7 mouse cellular contexts compared by ENCODE assay signal in the genomic region with DNA sequence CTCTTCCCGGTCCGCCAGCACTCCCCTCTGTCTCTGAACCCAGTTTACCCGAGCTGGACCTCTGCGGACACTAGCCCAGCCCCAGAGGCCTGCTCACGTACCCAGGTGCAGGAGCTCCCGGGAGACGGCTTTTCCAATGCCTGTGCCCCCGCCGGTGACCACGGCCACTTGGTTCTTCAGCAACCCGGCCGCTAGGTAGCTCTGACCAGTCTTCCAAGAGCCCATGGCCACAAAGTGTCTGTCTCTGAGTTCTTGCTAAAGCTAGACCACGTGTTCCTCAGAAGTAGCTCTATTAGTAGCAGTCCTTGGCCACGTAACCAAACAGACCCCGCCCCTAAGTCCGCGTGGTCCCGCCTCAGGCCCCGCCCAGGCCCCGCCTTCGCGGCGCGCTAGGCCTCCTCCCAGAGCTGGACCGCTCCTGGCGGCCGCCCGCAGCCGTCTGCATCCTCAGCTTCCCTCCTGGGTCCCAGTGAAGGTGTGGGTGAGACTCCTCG. TPM values are rescaled to one million over a fixed set of nuclear protein-coding genes. Genes with fewer than 3 reads are reported as not detected.
DNase-seq lines count a peak whose midpoint lies in the region; ATAC-seq lines count a peak whose summit lies in the region.

A gene (minus strand): TSS at position 323 of the 494 bp plus-strand sequence.
A gene (plus strand): TSS at position 378 of the 494 bp plus-strand sequence.

- no peaks in the 10 kb centered on the region for H3K36me3 ChIP-seq in limb, embryonic 10.5 days
- peaks cover 5% of the 10 kb centered on the region; the same call in 1 of the 2 replicates for H3K36me3 ChIP-seq in midbrain, embryonic 13.5 days

- H3K9ac ChIP-seq in midbrain, embryonic 13.5 days (replicated peaks), result peak within 1 kb of the TSS; percentile 81

- peak within 1 kb of the TSS; percentile 68 for H3K4me3 ChIP-seq in limb, embryonic 10.5 days
- peak within 1 kb of the TSS; percentile 54 for H3K4me3 ChIP-seq in midbrain, embryonic 13.5 days (replicated peaks)

- H3K4me2 ChIP-seq in midbrain, embryonic 13.5 days (replicated peaks), result peak within 1 kb of the TSS; percentile 84

- under 1% methylated on average over 30 of the region's 30 CpGs for WGBS in limb, embryonic 10.5 days
- under 1% methylated on average over 30 of the region's 30 CpGs for WGBS in midbrain, embryonic 13.5 days

- peaks cover 16% of the 10 kb centered on the region for H3K27me3 ChIP-seq in limb, embryonic 10.5 days (ENCODE audit: low read depth, poor library complexity, severe bottlenecking)
- H3K27me3 ChIP-seq in midbrain, embryonic 13.5 days, result no peaks in the 10 kb centered on the region

- H3K4me1 ChIP-seq in limb, embryonic 10.5 days, result peaks cover 18% of the 10 kb centered on the region
- peaks cover 34% of the 10 kb centered on the region for H3K4me1 ChIP-seq in midbrain, embryonic 13.5 days (replicated peaks)

- peak; percentile 96 for ATAC-seq in granulocyte monocyte progenitor cell, adult 5-6 weeks (replicated peaks; ENCODE audit: poor library complexity, severe bottlenecking)
- peak; percentile 96 for ATAC-seq in midbrain, embryonic 13.5 days

- H3K27ac ChIP-seq in limb, embryonic 10.5 days, result peak within 1 kb of the TSS; percentile 88
- peak within 1 kb of the TSS; percentile 87 for H3K27ac ChIP-seq in midbrain, embryonic 13.5 days

- peak; percentile 92 for DNase-seq in adrenal gland, adult 8-10 months
- DNase-seq in embryo, embryonic 9.5 days (ENCODE audit: extremely low spot score), result peak; percentile 97
- DNase-seq in kidney, adult 11 months, result peak; percentile 93
- DNase-seq in limb, embryonic 10.5 days (ENCODE audit: low spot score), result peak; percentile 95
- peak; percentile 87 for DNase-seq in spleen, adult 12 weeks (ENCODE audit: low spot score)

- H3K9me3 ChIP-seq in limb, embryonic 10.5 days (replicated peaks), result no peaks in the 10 kb centered on the region
- H3K9me3 ChIP-seq in midbrain, embryonic 13.5 days, result no peaks in the 10 kb centered on the region

RNA-seq across cellular contexts. Expression of the first gene that starts in this region (rescaled TPM):
- total RNA-seq in adrenal gland, adult 8-10 months (2022), result 10 to 100 TPM; 27.1 to 35.2 (median 27.7) TPM
- 13.6 and 14.8 TPM in 2 replicates for total RNA-seq in granulocyte monocyte progenitor cell, adult 5-6 weeks (2014; fragmentation: Nextera tagmentation)
- 9.5 and 10.1 TPM in 2 replicates for total RNA-seq in granulocyte monocyte progenitor cell, adult 5-6 weeks (2017)
- polyA plus RNA-seq in limb, embryonic 10.5 days (2016; fragmentation: Nextera tagmentation; extraction: Ambion mirVana), result 30.7 and 31.9 TPM in 2 replicates
- 8.7 and 10.2 TPM in 2 replicates for polyA plus RNA-seq in midbrain, embryonic 13.5 days (2015; fragmentation: Nextera tagmentation; extraction: Ambion mirVana)

RNA-seq across cellular contexts. Expression of the second gene that starts in this region (rescaled TPM):
- total RNA-seq in adrenal gland, adult 8-10 months (2022), result under 1 TPM; 0.32 to 0.86 (median 0.66) TPM
- not detected in 2 replicates for total RNA-seq in granulocyte monocyte progenitor cell, adult 5-6 weeks (2014; fragmentation: Nextera tagmentation)
- total RNA-seq in granulocyte monocyte progenitor cell, adult 5-6 weeks (2017), result 0.22 TPM in 1 of 2 replicates, not detected in the other
- 2.0 and 4.7 TPM in 2 replicates for polyA plus RNA-seq in limb, embryonic 10.5 days (2016; fragmentation: Nextera tagmentation; extraction: Ambion mirVana)
- 36.1 and 39.7 TPM in 2 replicates for polyA plus RNA-seq in midbrain, embryonic 13.5 days (2015; fragmentation: Nextera tagmentation; extraction: Ambion mirVana)

Comparison
In these comparisons a context has a peak if more than half of its experiments do, and no peak if none do; other contexts are left out.
1. Peak in every context shown above with its lines: DNase-seq, ATAC-seq, H3K4me3 ChIP-seq and H3K27ac ChIP-seq.